Mouse (Mus musculus) midbrain, embryonic 12.5 days (tissue): Measurements from ENCODE around the gene Mmp19. TPM values are rescaled to one million over a fixed set of nuclear protein-coding genes. Genes with fewer than 3 reads are reported as not detected.
"Not testable (repeated sequence)": the region's sequence is repeated elsewhere in the genome, so short reads cannot be mapped to it uniquely, and the experiment has no call there.

Experiments used
- ATAC-seq: fragments of 200-750 bp; cut with Nextera tagmentation; 2 replicates; pipeline ENCODE4 v1.8.0; 2017; ENCODE audit warnings: low read depth, moderate TSS enrichment, moderate library complexity; ENCODE audit not compliant: low FRiP score
- H3K27ac ChIP-seq: fragments of 300-500 bp; sonication (generic); replicated peaks from 2 replicates; pipeline ENCODE4 v1.5.1; 2016; ENCODE audit warnings: mild to moderate bottlenecking
- H3K27me3 ChIP-seq: fragments of 300-500 bp; sonication (generic); 2 replicates; pipeline ENCODE4 v1.6.1; 2016; ENCODE audit warnings: mild to moderate bottlenecking
- H3K36me3 ChIP-seq: fragments of 300-500 bp; sonication (generic); 2 replicates; pipeline ENCODE4 v1.6.1; 2016
- H3K4me1 ChIP-seq: fragments of 300-500 bp; sonication (generic); 2 replicates; pipeline ENCODE4 v1.6.1; 2016
- H3K4me2 ChIP-seq: fragments of 300-500 bp; sonication (generic); replicated peaks from 2 replicates; pipeline ENCODE4 v1.6.1; 2016; ENCODE audit warnings: mild to moderate bottlenecking, moderate library complexity
- H3K4me3 ChIP-seq: fragments of 300-500 bp; sonication (generic); 2 replicates; pipeline ENCODE4 v1.5.1; 2016; ENCODE audit warnings: mild to moderate bottlenecking
- H3K9ac ChIP-seq: fragments of 300-500 bp; sonication (generic); replicated peaks from 2 replicates; pipeline ENCODE4 v1.6.1; 2016; ENCODE audit warnings: mild to moderate bottlenecking, moderate library complexity
- H3K9me3 ChIP-seq: fragments of 300-500 bp; sonication (generic); 2 replicates; pipeline ENCODE4 v1.6.1; 2016; ENCODE audit warnings: mild to moderate bottlenecking
- WGBS: fragments of 180-500 bp; shearing (Covaris S2); methylation state at CpG from one replicate; pipeline ENCODE4 v1.1.7; 2016; 5-methylcytosine and 5-hydroxymethylcytosine counted together
- polyA plus RNA-seq: library from polyadenylated mRNA; unstranded; fragments of >200 nt; fragmentation: Nextera tagmentation; extraction: Ambion mirVana; gene quantifications from 2 replicates; pipeline ENCODE4 v1.2.1, GENCODE M21; 2016

The Mmp19 gene
- polyA plus RNA-seq, 1 experiment from 2014 or later, result 0.61 TPM

DNA sequence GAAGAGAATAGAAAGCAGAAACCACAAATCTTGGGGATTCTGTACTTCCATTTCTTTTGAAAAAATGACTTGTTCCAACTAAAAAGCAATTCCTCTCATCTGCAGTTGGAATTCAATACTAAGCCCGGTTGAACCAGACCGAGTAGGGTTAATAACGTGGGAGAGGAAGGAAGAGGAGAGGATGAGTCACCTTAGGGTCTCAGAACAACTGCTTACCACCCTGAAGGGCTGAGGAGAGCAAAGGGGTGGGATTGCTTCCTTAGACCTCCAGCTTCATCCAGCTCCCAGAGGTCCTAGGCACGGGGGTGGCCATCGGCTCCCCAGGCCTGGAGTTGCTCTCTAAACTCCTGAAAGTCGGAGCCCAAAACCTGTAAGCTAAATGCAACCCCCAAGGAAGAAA, 12.7 kb downstream of the Mmp19 start:
- Histone ChIP-seq H3K36me3 (peaks cover 30% of the 10 kb centered on the region), H3K4me2 (peak overlapping the region; percentile 86), H3K4me3 (peak overlapping the region; percentile 73), H3K4me1 (peaks cover 44% of the 10 kb centered on the region), H3K27ac (peak overlapping the region; percentile 95), H3K9me3 (no peaks in the 10 kb centered on the region), H3K27me3 (no peaks in the 10 kb centered on the region), H3K9ac (peak overlapping the region; percentile 85)
- 9% methylated on average over 6 of the region's 6 CpGs for WGBS
- no peak for ATAC-seq

DNA sequence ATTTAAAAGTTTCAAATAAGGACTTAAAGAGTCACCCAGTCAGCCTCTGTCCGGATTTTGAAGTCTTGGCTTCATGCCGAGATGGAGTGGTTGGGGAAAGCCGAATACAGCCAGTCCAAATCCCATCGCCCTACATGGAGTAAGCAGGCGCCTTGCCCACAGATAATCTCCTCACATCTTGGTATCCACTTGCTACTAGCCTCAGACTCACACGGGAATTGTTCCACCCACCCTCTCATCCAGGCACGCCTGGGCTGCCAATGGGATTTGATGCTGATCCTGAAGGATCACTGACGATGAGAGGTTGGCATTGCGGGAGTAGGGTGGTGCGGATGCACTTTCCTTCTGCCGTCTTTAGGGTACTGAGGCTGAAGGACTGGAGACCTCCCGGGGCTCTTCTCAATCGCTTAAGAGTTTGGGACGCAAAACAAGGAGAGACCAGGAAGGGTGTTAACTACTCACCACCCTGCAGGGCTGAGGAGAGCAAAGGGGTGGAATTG, 13.1 kb downstream of the Mmp19 start, which contains the start of gene Dnajc14:
Gene Dnajc14 (plus strand): TSS at position 292 of the 500 bp plus-strand sequence.
- Histone ChIP-seq H3K4me1 (peaks cover 48% of the 10 kb centered on the region), H3K27ac (peak within 1 kb of the TSS; percentile 95), H3K9me3 (no peaks in the 10 kb centered on the region), H3K27me3 (no peaks in the 10 kb centered on the region), H3K36me3 (peaks cover 35% of the 10 kb centered on the region), H3K4me2 (peak within 1 kb of the TSS; percentile 86), H3K4me3 (peak within 1 kb of the TSS; percentile 73), H3K9ac (peak within 1 kb of the TSS; percentile 85)
- 0% methylated on average over 14 of the region's 14 CpGs for WGBS
- peak; percentile 11 for ATAC-seq

DNA sequence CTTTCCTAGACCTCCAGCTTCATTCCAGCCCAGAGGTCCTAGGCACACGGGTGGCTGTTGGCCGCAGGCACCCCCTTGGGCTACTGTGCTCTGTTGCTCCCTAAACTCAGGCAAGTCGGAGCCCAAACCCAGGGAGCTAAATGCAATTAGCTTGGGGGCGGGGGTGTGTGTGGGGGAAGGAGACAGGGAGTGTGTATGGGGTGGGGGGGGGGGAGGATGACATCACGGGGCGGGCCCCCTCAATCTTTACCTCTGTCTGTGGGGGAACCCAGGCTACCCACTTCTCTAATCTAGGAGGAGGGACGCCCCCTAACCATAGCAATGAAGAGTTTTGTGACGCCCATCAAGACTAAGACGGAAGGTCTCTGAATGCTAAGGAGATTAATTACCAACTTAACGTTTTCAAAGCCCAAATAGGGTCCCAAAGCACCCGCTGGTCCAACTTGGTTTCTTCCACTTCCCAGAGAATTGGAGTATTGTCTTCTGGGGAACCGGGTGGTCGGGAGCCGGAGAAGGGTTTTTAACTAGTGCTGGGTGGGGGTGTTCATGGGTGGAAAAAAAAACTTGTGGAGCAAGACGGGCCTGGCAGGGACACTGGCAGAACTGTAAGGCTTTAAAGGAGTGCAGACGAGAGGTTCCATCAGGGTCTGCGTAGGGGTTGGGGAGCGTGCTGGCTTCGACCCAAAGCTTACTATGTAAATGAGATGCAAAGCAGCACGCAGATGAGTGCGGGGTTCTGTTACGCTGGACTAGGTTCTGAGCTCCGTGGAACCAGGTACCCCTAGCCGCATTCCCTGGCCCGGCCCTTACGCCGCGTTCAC, 13.8 kb downstream of the Mmp19 start, which contains the start of gene Tmem198b:
Gene Tmem198b (minus strand): TSS at position 100 of the 821 bp plus-strand sequence.
- H3K4me1 ChIP-seq, result peaks cover 55% of the 10 kb centered on the region
- peak within 1 kb of the TSS; percentile 86 for H3K4me2 ChIP-seq
- H3K27me3 ChIP-seq, result no peaks in the 10 kb centered on the region
- peak within 1 kb of the TSS; percentile 95 for H3K27ac ChIP-seq
- peak within 1 kb of the TSS; percentile 73 for H3K4me3 ChIP-seq
- H3K36me3 ChIP-seq, result peaks cover 41% of the 10 kb centered on the region
- H3K9ac ChIP-seq, result peak within 1 kb of the TSS; percentile 85
- ATAC-seq, result peak; percentile 67
- under 1% methylated on average over 28 of the region's 28 CpGs for WGBS
- no peaks in the 10 kb centered on the region for H3K9me3 ChIP-seq

DNA sequence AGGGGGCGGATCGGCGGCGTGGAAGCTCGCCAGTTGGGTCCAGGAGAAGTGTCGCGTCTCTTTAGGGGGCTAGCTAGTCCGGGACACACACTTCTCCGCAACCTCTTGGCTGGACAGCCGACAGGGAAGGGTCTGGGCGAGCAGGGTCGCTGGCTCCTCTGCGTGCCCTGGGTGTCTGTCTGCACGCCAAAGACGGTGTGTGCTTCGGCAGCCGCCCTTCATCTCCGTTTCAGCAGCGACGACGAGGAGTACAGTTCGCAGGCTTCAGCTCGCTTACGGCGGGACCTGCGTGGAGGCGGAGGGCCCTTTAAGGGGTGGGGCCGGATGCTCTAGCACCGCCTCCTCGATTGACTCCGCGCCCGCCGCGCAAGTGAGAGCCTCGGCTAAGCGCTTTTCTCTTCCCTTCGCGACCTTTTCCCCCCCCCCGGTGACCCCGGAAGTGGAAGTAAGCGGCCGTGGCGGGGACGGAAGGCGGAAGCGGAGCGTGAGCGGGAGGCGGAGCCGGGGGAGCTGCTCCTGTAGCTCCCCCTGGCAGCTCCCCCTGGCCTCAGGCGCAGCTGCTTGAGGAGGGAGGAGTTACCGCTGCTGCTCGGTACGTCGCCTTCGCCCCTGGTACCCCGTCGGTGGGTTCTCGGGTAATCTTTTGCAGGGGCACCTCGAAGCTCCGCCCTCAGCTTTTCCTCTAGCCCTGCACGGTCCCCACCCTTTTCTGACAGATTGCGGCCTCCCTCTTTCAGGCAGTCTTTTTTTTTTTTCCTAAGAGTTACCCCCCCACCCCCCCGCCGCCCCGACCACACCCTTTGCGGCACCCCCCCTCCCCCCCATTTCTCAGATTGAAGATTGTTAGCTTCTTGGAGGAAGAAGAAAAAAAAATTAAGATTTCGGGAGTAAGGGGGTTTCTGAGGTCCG, 14.6 kb downstream of the Mmp19 start:
- Histone ChIP-seq H3K36me3 (peaks cover 41% of the 10 kb centered on the region), H3K9me3 (no peaks in the 10 kb centered on the region), H3K27me3 (no peaks in the 10 kb centered on the region), H3K9ac (peak overlapping the region; percentile 85), H3K27ac (peak overlapping the region; percentile 95), H3K4me1 (peaks cover 60% of the 10 kb centered on the region), H3K4me2 (peak overlapping the region; percentile 86), H3K4me3 (peak overlapping the region; percentile 73)
- peak; percentile 93 for ATAC-seq
- 2% methylated on average over 58 of the region's 70 CpGs for WGBS

DNA sequence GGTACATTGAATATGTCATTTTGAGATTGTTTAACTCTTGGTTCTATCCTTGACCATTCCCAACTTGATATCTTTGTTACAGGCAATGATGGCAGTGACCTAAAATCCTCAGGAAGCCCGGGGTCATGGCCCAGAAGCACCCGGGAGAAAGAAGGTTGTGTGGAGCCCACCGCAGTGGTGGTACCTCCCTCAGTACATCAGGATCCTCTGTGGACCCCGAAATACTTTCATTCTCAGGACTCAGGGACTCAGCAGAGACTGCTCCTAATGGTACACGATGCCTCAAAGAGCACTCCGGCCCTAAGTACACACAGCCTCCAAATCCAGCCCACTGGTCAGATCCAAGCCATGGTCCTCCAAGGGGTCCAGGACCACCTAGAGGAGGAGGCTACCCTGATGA, 15.4 kb downstream of the Mmp19 start:
- peaks cover 60% of the 10 kb centered on the region for H3K4me1 ChIP-seq
- peak overlapping the region; percentile 60 for H3K9ac ChIP-seq
- peak overlapping the region; percentile 86 for H3K4me2 ChIP-seq
- H3K27me3 ChIP-seq, result no peaks in the 10 kb centered on the region
- 67% methylated on average over 6 of the region's 6 CpGs for WGBS
- peak overlapping the region; percentile 73 for H3K4me3 ChIP-seq
- H3K36me3 ChIP-seq, result peaks cover 36% of the 10 kb centered on the region
- H3K9me3 ChIP-seq, result no peaks in the 10 kb centered on the region
- no peak for ATAC-seq
- H3K27ac ChIP-seq, result peak overlapping the region; percentile 95

DNA sequence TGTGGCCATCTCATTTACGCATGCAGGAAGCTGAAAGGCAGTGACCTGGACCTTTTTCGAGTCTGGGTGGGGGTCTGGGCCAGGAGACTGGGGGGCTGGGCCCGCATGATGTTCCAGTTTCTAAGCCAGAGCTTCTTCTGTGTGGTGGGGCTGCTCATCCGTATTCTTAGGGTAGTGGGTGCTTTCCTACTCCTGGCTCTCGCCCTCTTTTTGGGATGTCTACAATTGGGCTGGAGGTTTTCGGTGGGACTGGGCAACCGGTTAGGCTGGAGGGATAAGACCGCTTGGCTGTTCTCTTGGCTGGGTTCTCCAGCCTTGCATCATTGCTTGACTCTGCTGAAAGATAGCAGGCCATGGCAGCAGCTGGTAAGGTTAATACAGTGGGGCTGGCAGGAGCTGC, 16.3 kb downstream of the Mmp19 start:
- H3K4me1 ChIP-seq, result peaks cover 58% of the 10 kb centered on the region
- 92% methylated on average over 8 of the region's 8 CpGs for WGBS
- no peak for ATAC-seq

DNA sequence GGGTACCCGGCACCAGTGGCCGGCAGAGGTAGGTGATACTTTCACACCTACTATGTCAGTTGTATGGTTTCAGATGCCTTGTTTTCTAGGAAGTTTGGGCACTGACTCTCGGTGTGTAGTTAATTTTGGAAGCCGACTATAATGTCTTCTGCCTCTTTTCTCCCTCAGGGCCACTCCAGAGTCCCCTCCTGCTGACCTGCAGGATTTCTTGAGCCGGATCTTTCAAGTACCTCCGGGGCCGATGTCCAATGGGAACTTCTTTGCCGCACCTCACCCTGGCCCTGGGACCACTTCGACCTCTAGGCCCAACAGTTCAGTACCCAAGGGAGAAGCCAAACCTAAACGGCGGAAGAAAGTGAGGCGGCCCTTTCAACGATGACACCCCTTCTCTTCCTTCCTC, 26.3 kb downstream of the Mmp19 start, which contains the start of gene Sarnp:
Gene Sarnp (plus strand): TSS at position 301 of the 400 bp plus-strand sequence.
- H3K9me3 ChIP-seq, result no peaks in the 10 kb centered on the region
- H3K27me3 ChIP-seq, result no peaks in the 10 kb centered on the region
- no peak within 1 kb of the TSS for H3K27ac ChIP-seq
- peaks cover 67% of the 10 kb centered on the region for H3K36me3 ChIP-seq
- no peak within 1 kb of the TSS for H3K4me3 ChIP-seq
- peaks cover 8% of the 10 kb centered on the region; the same call in 1 of the 2 replicates for H3K4me1 ChIP-seq
- 91% methylated on average over 13 of the region's 13 CpGs for WGBS
- ATAC-seq, result no peak
- H3K4me2 ChIP-seq, result no peak within 1 kb of the TSS
- H3K9ac ChIP-seq, result no peak within 1 kb of the TSS

More for the DNA sequence above, 16.3 kb downstream of the Mmp19 start:
- H3K4me3 ChIP-seq, result peak overlapping the region; percentile 73
- H3K9ac ChIP-seq, result peak overlapping the region; percentile 60
- peak overlapping the region; percentile 86 for H3K4me2 ChIP-seq
- H3K27me3 ChIP-seq, result no peaks in the 10 kb centered on the region
- H3K36me3 ChIP-seq, result peaks cover 32% of the 10 kb centered on the region; the same call in 1 of the 2 replicates
- no peak overlapping the region for H3K27ac ChIP-seq
- H3K9me3 ChIP-seq, result no peaks in the 10 kb centered on the region

DNA sequence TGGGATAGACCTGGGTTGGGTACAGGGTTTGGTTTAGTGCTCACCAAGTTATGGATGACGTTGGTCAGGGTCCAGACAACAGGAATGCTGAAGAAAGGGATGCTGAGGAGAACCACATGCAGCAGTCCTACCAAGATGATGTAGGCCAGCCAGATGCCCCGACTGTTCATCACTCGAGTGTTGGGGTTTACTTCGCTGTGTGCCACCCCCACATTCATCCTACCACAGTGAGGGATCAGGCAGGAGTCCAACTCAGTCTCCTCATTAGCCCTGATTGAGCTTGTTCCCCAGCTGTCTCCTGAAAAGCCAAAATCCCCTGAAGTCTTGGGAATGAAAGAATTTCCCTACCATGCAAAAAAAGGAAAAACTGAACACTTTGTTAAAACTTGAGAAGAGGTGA, 29.5 kb downstream of the Mmp19 start:
- H3K36me3 ChIP-seq, result peaks cover 52% of the 10 kb centered on the region
- 91% methylated on average over 4 of the region's 4 CpGs for WGBS
- H3K9ac ChIP-seq, result no peak overlapping the region
- ATAC-seq, result no peak
- H3K27ac ChIP-seq, result no peak overlapping the region
- no peak overlapping the region for H3K4me3 ChIP-seq
- H3K9me3 ChIP-seq, result no peaks in the 10 kb centered on the region
- H3K4me1 ChIP-seq, result peaks cover 17% of the 10 kb centered on the region
- no peak overlapping the region for H3K4me2 ChIP-seq
- H3K27me3 ChIP-seq, result no peaks in the 10 kb centered on the region

DNA sequence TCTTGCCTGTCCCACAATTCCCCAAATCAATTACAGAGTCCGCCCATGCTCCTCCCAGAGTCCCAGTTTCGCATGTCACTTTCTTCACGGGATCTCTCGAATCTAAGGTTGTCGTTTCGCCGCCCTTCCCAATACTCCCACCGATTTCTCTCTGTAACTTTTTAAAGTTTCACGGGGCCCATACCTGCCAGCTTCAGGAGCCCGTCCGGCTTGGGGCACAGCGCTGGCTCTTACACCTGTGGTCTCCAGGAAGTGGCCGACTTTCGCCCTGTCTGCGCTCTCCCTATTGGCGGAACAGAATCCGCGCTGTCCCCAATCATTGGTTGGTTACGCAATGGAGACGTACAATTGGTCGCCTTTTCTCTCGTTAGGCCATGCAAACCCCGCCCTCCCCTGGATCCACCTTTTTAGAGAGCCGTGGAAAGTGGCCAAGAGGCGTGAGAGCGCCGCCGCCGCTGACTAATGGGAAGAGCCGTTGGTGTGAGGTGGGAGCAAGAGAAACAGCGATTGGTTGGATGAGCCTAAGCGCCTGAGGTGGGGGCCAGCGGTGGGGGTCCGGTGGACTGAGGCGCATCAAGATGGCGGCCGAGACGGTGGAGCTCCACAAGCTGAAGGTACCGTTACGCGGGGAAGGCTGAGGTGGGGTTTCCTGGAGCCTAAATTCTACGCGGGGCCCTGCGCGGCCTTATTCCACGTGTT, 30.8 kb downstream of the Mmp19 start, which contains the start of gene Ormdl2:
Gene Ormdl2 (minus strand): TSS at position 288 of the 699 bp plus-strand sequence.
- Histone ChIP-seq H3K9ac (peak within 1 kb of the TSS; percentile 69), H3K27me3 (no peaks in the 10 kb centered on the region), H3K4me1 (peaks cover 17% of the 10 kb centered on the region), H3K9me3 (no peaks in the 10 kb centered on the region), H3K27ac (peak within 1 kb of the TSS; percentile 56; the same call in 1 of the 2 replicates), H3K4me3 (peak within 1 kb of the TSS; percentile 86), H3K36me3 (peaks cover 39% of the 10 kb centered on the region), H3K4me2 (peak within 1 kb of the TSS; percentile 84)
- peak; percentile 100 for ATAC-seq
- WGBS, result under 1% methylated on average over 46 of the region's 46 CpGs

DNA sequence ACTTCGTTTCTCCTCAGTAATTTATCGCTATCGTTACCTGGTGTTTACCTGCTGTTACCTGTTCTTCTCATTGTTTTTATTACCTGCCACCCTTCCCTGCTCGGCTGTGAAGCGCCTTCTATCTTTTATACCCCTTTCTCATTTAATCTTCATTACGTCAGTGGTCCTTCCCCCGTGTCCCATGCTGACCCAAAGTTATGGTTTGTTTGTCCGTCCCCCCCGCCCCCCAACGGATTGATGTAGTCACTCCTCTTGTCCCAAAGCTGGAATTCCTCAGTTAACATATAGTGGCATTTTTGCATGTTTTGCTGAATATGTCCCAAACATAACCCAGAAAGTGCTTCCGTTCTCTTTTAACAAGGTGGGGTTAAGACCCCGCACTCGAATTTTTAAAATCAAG, 31.4 kb downstream of the Mmp19 start:
- Histone ChIP-seq H3K9me3 (no peaks in the 10 kb centered on the region), H3K27me3 (no peaks in the 10 kb centered on the region), H3K4me3 (peak overlapping the region; percentile 86), H3K9ac (peak overlapping the region; percentile 69), H3K27ac (peak overlapping the region; percentile 56; the same call in 1 of the 2 replicates), H3K36me3 (peaks cover 33% of the 10 kb centered on the region), H3K4me1 (peaks cover 17% of the 10 kb centered on the region), H3K4me2 (peak overlapping the region; percentile 84)
- 4% methylated on average over 13 of the region's 13 CpGs for WGBS
- ATAC-seq, result peak; percentile 1; the same call in 1 of the 2 replicates

DNA sequence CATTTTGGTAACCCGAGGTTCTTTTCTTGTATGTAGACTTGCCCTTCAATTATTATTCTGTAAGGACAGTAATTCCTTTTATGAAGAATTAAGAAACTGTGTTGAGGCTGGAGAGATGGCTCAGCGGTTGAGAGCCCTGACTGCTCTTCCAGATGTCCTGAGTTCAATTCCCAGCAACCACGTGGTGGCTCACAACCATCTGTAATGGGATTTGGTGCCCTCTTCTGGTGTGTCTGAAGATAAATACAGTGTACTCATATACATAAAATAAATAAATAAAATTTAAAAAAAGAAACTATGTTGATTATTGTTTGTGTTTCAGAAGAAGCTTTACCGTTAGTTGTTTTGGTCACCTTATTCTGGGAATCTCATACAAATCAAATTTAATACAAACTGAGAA, 32.4 kb downstream of the Mmp19 start:
- not testable (repeated sequence) for H3K9ac ChIP-seq, H3K9me3 ChIP-seq, H3K27ac ChIP-seq, H3K27me3 ChIP-seq, ATAC-seq
- peak overlapping the region; percentile 84 for H3K4me2 ChIP-seq
- H3K4me3 ChIP-seq, result peak overlapping the region; percentile 86; the same call in 1 of the 2 replicates
- H3K4me1 ChIP-seq, result peaks cover 17% of the 10 kb centered on the region
- 74% methylated on average over 4 of the region's 4 CpGs for WGBS
- H3K36me3 ChIP-seq, result peaks cover 27% of the 10 kb centered on the region
